Mouse (Mus musculus): ENCODE results near the gene Zfp740. TPM values are rescaled to one million over a fixed set of nuclear protein-coding genes. Genes with fewer than 3 reads are reported as not detected.

Zfp740 gene
- polyA plus RNA-seq, 1 experiment from 2014 or later = 52.7 TPM

DNA sequence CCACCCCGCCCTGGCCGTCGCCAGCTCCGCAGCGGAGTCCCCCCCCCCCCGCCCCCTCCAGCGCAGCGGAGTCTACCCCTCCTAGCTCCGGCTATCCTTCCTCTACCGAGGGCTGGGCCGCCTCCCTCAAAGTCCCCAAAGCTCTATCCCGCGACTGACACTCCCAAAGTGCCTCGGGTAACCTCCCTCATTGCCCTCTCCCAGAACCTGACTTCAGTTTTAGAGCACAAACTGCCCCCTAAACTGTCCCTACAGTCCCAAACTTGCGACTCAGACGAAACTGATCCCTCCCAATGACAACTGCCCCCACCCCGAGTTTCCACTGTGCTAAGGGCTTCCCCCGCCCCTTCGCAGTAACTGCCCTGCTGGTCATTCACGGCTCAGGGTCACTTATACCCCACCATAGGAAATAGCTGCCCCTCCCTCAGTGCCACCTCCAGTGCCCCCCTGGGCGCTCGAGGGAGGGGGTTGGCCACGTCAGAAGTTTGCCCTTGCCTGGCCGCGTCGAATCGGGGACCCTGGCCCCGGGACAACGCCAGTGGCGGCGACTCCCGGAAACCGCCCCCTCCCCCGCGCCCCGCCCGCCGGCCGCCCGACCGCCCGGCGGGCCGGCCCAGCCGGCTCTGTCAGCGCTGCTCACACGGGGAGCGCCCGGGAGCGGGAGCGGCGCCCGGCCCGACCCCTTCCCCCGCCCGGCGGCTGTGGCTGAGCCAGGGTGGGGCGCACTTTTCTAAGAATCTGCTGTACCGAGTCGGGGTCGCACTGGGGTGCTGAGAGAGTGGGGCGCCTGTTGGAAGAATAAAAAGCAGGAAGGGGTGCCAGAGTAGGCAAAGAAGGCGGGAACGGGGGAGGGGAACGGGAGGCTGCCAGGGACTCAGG is 44.4 kb downstream of the Zfp740 start:
- Histone ChIP-seq H3K4me2 (peak overlapping the region; percentile 97), H3K27me3 (peaks cover 57% of the 10 kb centered on the region), H3K9ac (peak overlapping the region; percentile 67), H3K27ac (replicated peaks) (peak overlapping the region; percentile 89), H3K36me3 (no peaks in the 10 kb centered on the region), H3K4me1 (replicated peaks) (peaks cover 51% of the 10 kb centered on the region), H3K4me3 (peak overlapping the region; percentile 62), H3K9me3 (no peaks in the 10 kb centered on the region)
- peak; percentile 35; the same call in 1 of the 2 replicates for ATAC-seq (ENCODE audit: low FRiP score, low read depth)
- under 1% methylated on average over 32 of the region's 65 CpGs for WGBS

DNA sequence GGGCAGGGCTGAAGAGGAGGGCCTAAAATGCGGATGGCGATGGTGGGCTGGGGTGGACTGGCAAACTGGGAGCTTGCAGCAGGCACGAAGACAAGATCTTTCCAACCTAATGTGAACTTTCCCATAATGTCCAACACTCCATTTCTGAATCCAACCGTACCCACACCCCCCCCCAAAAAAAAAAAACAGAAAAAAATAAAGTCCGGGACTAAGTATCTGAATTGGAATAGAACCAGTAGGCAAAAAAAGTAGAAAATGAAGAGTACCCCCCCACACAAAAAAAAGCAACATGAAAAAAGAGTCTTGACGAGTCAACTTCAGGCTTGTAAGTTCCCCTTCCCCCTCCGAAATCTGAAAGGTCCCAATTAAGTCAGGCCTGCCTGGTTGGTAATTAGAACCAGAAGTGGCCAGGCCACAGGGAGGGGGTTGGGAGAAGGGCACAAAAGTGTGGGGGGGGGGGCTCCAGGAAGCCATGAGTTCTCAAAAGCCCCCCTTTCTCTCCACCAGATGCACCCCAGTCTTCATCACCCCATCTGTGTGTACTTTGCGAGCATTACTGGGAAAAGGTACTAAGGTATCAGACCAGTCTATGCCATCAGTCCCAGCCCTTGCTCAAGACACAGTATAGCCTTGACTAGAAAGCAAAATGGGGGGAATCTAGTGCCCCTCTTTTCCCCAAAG is 45.2 kb downstream of the Zfp740 start:
- peaks cover 52% of the 10 kb centered on the region for H3K27me3 ChIP-seq
- peak overlapping the region; percentile 67 for H3K9ac ChIP-seq
- no peaks in the 10 kb centered on the region for H3K36me3 ChIP-seq
- H3K4me3 ChIP-seq = peak overlapping the region; percentile 62
- peak overlapping the region; percentile 97 for H3K4me2 ChIP-seq
- 11% methylated on average over 8 of the region's 8 CpGs for WGBS
- no peak for ATAC-seq (ENCODE audit: low FRiP score, low read depth)
- H3K4me1 ChIP-seq (replicated peaks) = peaks cover 49% of the 10 kb centered on the region
- H3K27ac ChIP-seq (replicated peaks) = peak overlapping the region; percentile 89
- H3K9me3 ChIP-seq = no peaks in the 10 kb centered on the region

DNA sequence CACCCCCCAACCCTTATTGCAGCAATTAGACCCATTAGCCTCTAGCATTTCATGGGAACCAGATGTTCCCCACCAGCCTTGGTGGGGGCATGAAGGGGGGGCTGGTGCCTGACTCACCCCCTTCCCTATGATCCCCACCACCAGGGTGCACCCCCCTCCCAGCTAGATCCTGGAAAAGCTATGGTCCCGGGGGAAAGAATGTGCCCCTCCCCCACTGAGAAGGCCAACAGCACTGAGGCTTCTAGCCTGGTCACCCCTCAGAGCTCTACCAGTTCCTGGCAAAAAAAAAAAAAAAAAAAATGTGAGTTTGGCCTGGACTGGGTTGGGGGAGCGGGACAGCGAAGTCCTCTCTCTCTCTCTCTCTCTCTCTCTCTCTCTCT is 45.8 kb downstream of the Zfp740 start:
- Histone ChIP-seq H3K4me3 (no peak overlapping the region), H3K9me3 (no peaks in the 10 kb centered on the region), H3K4me1 (replicated peaks) (peaks cover 44% of the 10 kb centered on the region), H3K36me3 (no peaks in the 10 kb centered on the region), H3K4me2 (peak overlapping the region; percentile 97), H3K9ac (no peak overlapping the region), H3K27me3 (peaks cover 46% of the 10 kb centered on the region), H3K27ac (replicated peaks) (no peak overlapping the region; the same call in 1 of the 2 replicates)
- ATAC-seq (ENCODE audit: low FRiP score, low read depth) = no peak
- WGBS = 0% methylated on average over 2 of the region's 3 CpGs

DNA sequence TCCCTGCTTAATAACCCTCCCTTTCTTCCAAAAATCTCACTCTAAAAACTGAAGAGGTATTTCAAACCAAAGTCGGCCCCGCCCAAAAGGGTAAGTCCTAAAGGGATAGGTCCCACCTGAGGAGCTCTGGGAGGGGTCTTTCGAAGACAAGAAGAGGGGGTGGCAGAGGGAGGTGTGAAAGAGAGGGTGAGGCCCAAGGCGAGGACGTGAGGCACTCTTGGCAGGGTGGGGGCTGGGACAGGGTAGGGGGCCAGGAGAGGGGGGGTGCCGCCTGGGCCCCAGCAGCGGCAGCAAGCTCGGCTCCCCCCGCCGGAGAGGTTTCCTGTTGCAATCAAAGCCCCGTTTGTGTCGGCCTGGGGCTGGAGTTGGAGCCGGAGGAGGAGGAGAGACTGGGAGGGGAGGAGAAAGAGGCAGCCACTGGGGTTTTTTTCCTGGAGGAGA is 46.2 kb downstream of the Zfp740 start:
- H3K4me1 ChIP-seq (replicated peaks) = peaks cover 39% of the 10 kb centered on the region
- H3K4me3 ChIP-seq = no peak overlapping the region
- WGBS = 7% methylated on average over 13 of the region's 13 CpGs
- H3K27ac ChIP-seq (replicated peaks) = peak overlapping the region; percentile 47
- peaks cover 42% of the 10 kb centered on the region for H3K27me3 ChIP-seq
- H3K36me3 ChIP-seq = no peaks in the 10 kb centered on the region
- H3K4me2 ChIP-seq = peak overlapping the region; percentile 97
- H3K9ac ChIP-seq = no peak overlapping the region
- no peak for ATAC-seq (ENCODE audit: low FRiP score, low read depth)
- no peaks in the 10 kb centered on the region for H3K9me3 ChIP-seq

DNA sequence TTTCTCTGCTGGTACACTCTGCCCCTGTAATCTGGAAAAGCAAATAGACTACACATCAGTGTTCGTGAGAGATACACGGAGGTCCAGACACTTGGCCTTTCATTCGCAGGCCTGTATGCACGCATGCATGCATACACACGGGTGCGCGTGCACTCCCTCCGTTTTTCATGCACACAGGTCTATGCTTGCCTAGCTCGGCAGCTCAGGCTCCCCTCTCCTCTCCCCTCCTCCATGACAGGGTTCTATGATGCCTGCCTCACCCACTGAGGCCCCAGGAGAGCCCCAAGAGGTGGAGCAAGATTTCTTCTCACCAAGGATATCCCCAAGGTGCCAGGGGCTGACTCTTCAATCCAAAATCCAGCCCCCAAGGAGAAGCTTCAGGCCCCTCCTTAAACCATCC is 46.9 kb downstream of the Zfp740 start:
- Histone ChIP-seq H3K9me3 (no peaks in the 10 kb centered on the region), H3K9ac (no peak overlapping the region), H3K27ac (replicated peaks) (peak overlapping the region; percentile 47; the same call in 1 of the 2 replicates), H3K4me2 (peak overlapping the region; percentile 97; the same call in 1 of the 2 replicates), H3K4me1 (replicated peaks) (peaks cover 32% of the 10 kb centered on the region), H3K4me3 (no peak overlapping the region), H3K36me3 (no peaks in the 10 kb centered on the region), H3K27me3 (peaks cover 41% of the 10 kb centered on the region)
- WGBS = 44% methylated on average over 9 of the region's 9 CpGs
- no peak for ATAC-seq (ENCODE audit: low FRiP score, low read depth)

DNA sequence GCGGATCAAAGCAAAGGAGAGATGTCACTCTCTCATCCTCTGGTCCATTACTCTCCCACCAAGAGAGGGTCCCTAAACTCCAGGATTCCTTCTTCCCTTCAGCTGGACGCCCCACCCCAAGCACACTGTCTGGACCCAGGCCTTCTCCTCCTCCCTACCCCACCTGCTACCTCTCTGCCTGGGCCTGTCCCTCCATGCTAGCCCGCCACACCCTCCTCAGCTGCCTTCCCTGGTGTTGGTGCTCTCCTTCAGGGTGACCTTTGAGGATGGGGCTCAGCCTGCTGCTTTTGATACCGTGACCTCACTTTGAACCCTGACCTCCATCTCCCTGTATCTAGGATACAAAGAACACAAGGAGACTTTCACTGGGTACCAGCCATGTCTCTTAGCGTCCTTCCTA is 47.5 kb downstream of the Zfp740 start:
- H3K27ac ChIP-seq (replicated peaks) = no peak overlapping the region
- H3K36me3 ChIP-seq = no peaks in the 10 kb centered on the region
- no peak overlapping the region for H3K4me2 ChIP-seq
- WGBS = 55% methylated on average over 5 of the region's 5 CpGs
- H3K4me3 ChIP-seq = no peak overlapping the region
- ATAC-seq (ENCODE audit: low FRiP score, low read depth) = no peak
- peaks cover 42% of the 10 kb centered on the region for H3K27me3 ChIP-seq
- no peak overlapping the region for H3K9ac ChIP-seq
- H3K4me1 ChIP-seq (replicated peaks) = peaks cover 27% of the 10 kb centered on the region
- no peaks in the 10 kb centered on the region for H3K9me3 ChIP-seq

DNA sequence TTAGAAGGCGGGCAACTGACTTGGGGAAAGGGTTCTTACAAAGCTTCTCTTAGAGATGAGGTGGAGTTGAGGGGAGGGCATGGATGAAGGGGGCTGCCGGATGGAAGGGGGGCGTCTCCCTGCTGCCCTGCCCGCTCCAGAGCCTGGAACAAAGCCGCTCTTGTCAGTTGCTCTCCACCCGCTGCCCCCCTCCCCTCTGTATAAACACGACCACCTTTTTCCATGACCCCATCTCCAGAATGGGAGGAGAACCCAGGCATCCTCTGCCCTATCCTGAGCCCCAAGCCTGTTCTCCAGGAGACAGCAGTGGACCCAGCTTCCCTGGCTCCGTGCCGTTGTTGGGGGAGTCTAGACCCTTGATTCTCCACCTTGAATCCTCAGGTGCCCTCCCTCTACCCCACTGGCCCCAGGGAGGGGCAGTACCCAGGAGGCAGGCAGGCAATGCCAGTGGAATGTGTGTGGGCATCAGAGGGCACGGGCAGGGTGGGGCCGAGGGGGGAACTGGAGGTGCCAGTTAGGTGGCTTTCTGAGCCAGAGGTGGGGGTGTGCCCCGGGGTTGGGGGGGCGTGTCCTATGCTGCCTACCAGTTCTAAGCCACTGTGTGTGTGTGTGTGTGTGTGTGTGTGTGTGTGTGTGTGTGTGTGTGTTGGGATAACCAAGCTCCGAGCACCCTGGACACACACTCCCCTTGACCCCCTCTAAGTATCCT is 52.7 kb downstream of the Zfp740 start:
- no peak overlapping the region for H3K4me2 ChIP-seq
- no peak for ATAC-seq (ENCODE audit: low FRiP score, low read depth)
- peaks cover 45% of the 10 kb centered on the region for H3K27me3 ChIP-seq
- WGBS = 49% methylated on average over 14 of the region's 14 CpGs
- H3K9me3 ChIP-seq = no peaks in the 10 kb centered on the region
- no peaks in the 10 kb centered on the region for H3K36me3 ChIP-seq
- H3K4me3 ChIP-seq = no peak overlapping the region
- peaks cover 23% of the 10 kb centered on the region for H3K4me1 ChIP-seq (replicated peaks)
- H3K27ac ChIP-seq (replicated peaks) = no peak overlapping the region
- no peak overlapping the region for H3K9ac ChIP-seq

DNA sequence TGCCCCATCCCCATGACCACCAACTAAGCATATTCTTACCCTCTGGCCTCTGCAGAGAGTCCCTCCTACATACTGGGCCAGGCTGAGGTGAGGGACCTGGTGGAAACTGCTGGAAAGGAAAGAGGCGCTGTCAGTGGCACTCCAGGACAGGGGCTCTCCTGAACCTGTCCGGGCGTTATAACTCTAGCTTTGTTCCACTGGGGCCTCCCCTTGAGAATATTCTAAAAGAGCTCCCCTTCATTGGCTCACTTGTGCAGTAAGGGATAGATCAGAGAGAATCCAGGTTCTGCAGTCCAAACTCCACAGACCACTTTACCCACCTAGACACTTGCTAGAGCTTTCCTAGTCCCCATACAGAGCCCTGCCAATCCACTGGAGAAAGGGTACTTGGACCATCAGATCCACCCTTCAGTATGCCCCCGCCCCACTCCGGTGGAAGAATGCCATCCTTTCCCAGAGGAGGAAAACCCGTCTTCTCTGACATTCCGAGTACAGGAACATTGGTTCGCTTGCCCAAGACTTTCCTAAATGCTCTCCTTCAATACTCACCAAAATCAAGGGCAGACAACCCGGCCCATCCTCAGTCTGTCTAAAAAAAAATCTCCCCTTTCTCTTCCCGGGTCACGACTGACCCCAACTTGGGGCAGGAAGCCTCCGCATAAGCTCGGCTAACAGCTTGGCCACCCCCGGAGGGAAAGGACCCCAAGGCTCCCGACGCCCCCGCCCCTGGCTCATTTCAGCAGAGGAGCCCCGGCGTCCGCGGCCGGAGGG is 53.6 kb downstream of the Zfp740 start:
- 7% methylated on average over 22 of the region's 22 CpGs for WGBS
- peak overlapping the region; percentile 51 for H3K9ac ChIP-seq
- no peaks in the 10 kb centered on the region for H3K36me3 ChIP-seq
- no peaks in the 10 kb centered on the region for H3K9me3 ChIP-seq
- ATAC-seq (ENCODE audit: low FRiP score, low read depth) = no peak
- peaks cover 45% of the 10 kb centered on the region for H3K27me3 ChIP-seq
- peak overlapping the region; percentile 93 for H3K4me2 ChIP-seq
- peak overlapping the region; percentile 53 for H3K4me3 ChIP-seq
- no peak overlapping the region for H3K27ac ChIP-seq (replicated peaks)
- peaks cover 23% of the 10 kb centered on the region for H3K4me1 ChIP-seq (replicated peaks)

DNA sequence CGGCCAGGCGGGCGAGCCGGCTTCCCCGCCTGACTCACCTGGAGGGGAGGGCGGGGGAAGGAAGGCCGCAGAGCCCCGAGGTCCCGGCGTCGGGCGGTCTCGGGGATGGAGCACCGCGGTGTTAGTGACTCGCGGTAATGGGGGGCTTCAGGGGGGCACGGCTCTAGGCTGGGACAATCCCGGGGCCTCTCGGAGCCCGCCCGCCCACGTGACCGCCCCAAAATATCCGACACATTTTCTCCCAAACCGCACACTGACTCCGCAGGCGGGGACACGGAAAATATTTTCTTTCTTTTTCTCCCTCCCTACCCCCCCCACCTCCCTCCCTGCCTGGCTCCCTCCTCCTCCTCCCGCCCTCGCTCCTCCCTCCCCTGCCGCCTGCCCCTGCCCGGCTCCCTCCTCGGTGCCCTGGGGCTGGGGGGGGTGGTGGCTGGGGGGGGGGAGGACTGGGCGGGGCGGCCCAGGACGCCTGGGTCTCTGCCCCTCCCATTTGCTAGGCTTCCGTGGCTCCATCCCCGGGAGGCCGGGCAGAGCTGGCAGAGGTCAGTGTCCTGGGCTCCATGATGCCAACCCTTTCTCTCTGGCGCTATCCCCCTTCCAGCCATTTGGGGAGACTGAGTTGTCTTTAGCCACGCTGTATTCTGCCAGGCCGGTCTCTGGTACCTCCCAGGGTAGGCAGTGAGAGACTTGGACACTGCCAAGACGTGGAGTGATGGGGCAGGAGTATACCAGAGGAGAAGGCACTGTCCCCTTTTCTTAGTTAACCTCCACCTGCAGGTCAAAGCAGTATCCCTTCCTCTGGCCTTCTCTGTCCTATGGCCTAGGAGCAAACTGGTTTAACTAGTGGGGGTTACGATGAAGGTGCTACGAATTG is 54.4 kb downstream of the Zfp740 start, which contains the start of gene Rarg:
Gene Rarg, minus strand, starts transcription at position 316 of the 874 bp plus-strand sequence.
- Histone ChIP-seq H3K36me3 (no peaks in the 10 kb centered on the region), H3K4me2 (peak within 1 kb of the TSS; percentile 93), H3K4me1 (replicated peaks) (peaks cover 23% of the 10 kb centered on the region), H3K4me3 (peak within 1 kb of the TSS; percentile 53), H3K9me3 (no peaks in the 10 kb centered on the region), H3K27ac (replicated peaks) (0 out of 2 replicates have a peak within 1 kb of the TSS, but pooled peaks have one; percentile 10), H3K27me3 (peaks cover 41% of the 10 kb centered on the region), H3K9ac (peak within 1 kb of the TSS; percentile 51)
- ATAC-seq (ENCODE audit: low FRiP score, low read depth) = peak; percentile 44; the same call in 1 of the 2 replicates
- WGBS = 1% methylated on average over 36 of the region's 46 CpGs

DNA sequence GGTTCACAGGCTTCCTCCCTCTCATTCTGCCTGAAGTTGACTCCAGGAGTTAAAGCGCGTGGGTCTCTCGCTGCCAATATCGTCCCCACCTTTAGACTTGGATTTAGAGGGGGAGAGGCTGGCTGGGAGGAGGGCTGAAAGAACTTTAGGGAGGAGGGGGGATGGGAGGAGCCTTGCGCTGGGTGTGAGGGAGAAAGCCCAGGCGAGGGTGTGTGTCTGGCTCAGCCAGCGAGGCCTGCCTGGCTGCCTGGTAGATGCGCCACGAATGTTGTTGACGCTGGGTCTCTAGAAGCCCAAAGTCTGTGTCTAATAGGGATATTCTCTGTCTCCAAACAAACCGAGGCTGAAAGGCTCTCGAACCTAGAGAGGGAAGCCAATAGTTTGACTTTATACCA is 55.0 kb downstream of the Zfp740 start:
- H3K27ac ChIP-seq (replicated peaks) = no peak overlapping the region
- H3K27me3 ChIP-seq = peaks cover 42% of the 10 kb centered on the region
- H3K4me2 ChIP-seq = peak overlapping the region; percentile 93
- ATAC-seq (ENCODE audit: low FRiP score, low read depth) = no peak
- whole genome bisulfite sequencing = 8% methylated on average over 12 of the region's 12 CpGs
- H3K36me3 ChIP-seq = no peaks in the 10 kb centered on the region
- no peaks in the 10 kb centered on the region for H3K9me3 ChIP-seq
- H3K9ac ChIP-seq = no peak overlapping the region
- peak overlapping the region; percentile 53 for H3K4me3 ChIP-seq
- H3K4me1 ChIP-seq (replicated peaks) = peaks cover 23% of the 10 kb centered on the region
